ENCODE assay signal across 8 mouse cellular contexts in genomic region chr2:142334441-142335102, GRCm38 (mm10).
A peak's percentile ranks its signal among the peaks of the same experiment; 100 is the strongest.
DNase-seq lines count a peak whose midpoint lies in the region; ATAC-seq and TF ChIP-seq lines count a peak whose summit lies in the region.

No protein-coding gene starts in this region.

- peak overlapping the region; percentile 55 for H3K4me2 ChIP-seq in heart, embryonic 12.5 days
- no peak overlapping the region; the same call in 1 of the 2 replicates for H3K4me2 ChIP-seq in midbrain, postnatal 0 days (ENCODE audit: low read depth, low read length, poor library complexity, severe bottlenecking)
- H3K4me2 ChIP-seq in intestine, embryonic 15.5 days (replicated peaks): no peak overlapping the region

- no peak for ATAC-seq in heart, embryonic 12.5 days (ENCODE audit: insufficient number of reproducible peaks, low FRiP score)
- ATAC-seq in midbrain, postnatal 0 days (ENCODE audit: low FRiP score): peak; percentile 58; the same call in 1 of the 2 replicates
- ATAC-seq in intestine, embryonic 15.5 days: no peak

- DNase-seq in heart, adult 2 months: no peak
- peak; percentile 7 for DNase-seq in embryo, embryonic 11.5 days (ENCODE audit: low read depth, low spot score)
- peak; percentile 69 for DNase-seq in layer of hippocampus, adult 11-12 months (ENCODE audit: low spot score)
- peak; percentile 82 for DNase-seq in midbrain, postnatal 0 days (ENCODE audit: low spot score)
- no peak for DNase-seq in adrenal gland, postnatal 25 days
- no peak for DNase-seq in lung, adult 2 months

- H3K36me3 ChIP-seq in heart, embryonic 12.5 days: no peaks in the 10 kb centered on the region
- no peaks in the 10 kb centered on the region for H3K36me3 ChIP-seq in heart, adult 2 months (ENCODE audit: control insufficient read depth, insufficient read depth, low read length)
- H3K36me3 ChIP-seq in midbrain, postnatal 0 days (ENCODE audit: insufficient read depth, low read length): no peaks in the 10 kb centered on the region
- H3K36me3 ChIP-seq in intestine, embryonic 15.5 days: no peaks in the 10 kb centered on the region

- no peak for TF ChIP-seq CTCF in heart, adult 2 months (IDR thresholded peaks at IDR 0.05)
- no peak for TF ChIP-seq CTCF in midbrain, postnatal 0 days (IDR thresholded peaks at IDR 0.05)
- no peak for TF ChIP-seq CTCF in lung, adult 2 months (IDR thresholded peaks at IDR 0.05; ENCODE audit: insufficient read depth, low read length)

- no peak overlapping the region for H3K27ac ChIP-seq in heart, embryonic 12.5 days (ENCODE audit: poor library complexity, severe bottlenecking)
- no peak overlapping the region for H3K27ac ChIP-seq in heart, adult 2 months
- H3K27ac ChIP-seq in midbrain, postnatal 0 days (ENCODE audit: low read depth, low read length): no peak overlapping the region
- H3K27ac ChIP-seq in intestine, embryonic 15.5 days: no peak overlapping the region

- no peak overlapping the region for H3K9ac ChIP-seq in heart, embryonic 12.5 days
- H3K9ac ChIP-seq in heart, adult 2 months (ENCODE audit: low read depth, low read length): no peak overlapping the region
- no peak overlapping the region for H3K9ac ChIP-seq in midbrain, postnatal 0 days (replicated peaks; ENCODE audit: low read length, poor library complexity, severe bottlenecking)
- H3K9ac ChIP-seq in intestine, embryonic 15.5 days: no peak overlapping the region

- no peak overlapping the region for H3K4me3 ChIP-seq in heart, embryonic 12.5 days
- no peak overlapping the region for H3K4me3 ChIP-seq in heart, adult 2 months
- H3K4me3 ChIP-seq in midbrain, postnatal 0 days (ENCODE audit: low read depth, low read length): no peak overlapping the region
- H3K4me3 ChIP-seq in intestine, embryonic 15.5 days (replicated peaks): no peak overlapping the region
- no peak overlapping the region for H3K4me3 ChIP-seq in lung, adult 2 months (replicated peaks; ENCODE audit: extremely low read depth, low read depth, low read length)

- H3K9me3 ChIP-seq in heart, embryonic 12.5 days (replicated peaks): no peaks in the 10 kb centered on the region
- H3K9me3 ChIP-seq in midbrain, postnatal 0 days (ENCODE audit: low read length): no peaks in the 10 kb centered on the region
- no peaks in the 10 kb centered on the region for H3K9me3 ChIP-seq in intestine, embryonic 15.5 days

- no peaks in the 10 kb centered on the region for H3K79me2 ChIP-seq in heart, adult 2 months (replicated peaks; ENCODE audit: control insufficient read depth, insufficient read depth, low read length)

- no peak for TF ChIP-seq EP300 in heart, adult 2 months (IDR thresholded peaks at IDR 0.05; ENCODE audit: insufficient read depth, low read depth, low read length)

- no peaks in the 10 kb centered on the region for H3K27me3 ChIP-seq in heart, embryonic 12.5 days (replicated peaks)
- H3K27me3 ChIP-seq in heart, adult 2 months (ENCODE audit: control insufficient read depth, insufficient read depth, low read length): no peaks in the 10 kb centered on the region
- no peaks in the 10 kb centered on the region for H3K27me3 ChIP-seq in midbrain, postnatal 0 days (ENCODE audit: insufficient read depth, low read length)
- H3K27me3 ChIP-seq in intestine, embryonic 15.5 days (replicated peaks): no peaks in the 10 kb centered on the region

- peaks cover 6% of the 10 kb centered on the region; the same call in 1 of the 2 replicates for H3K4me1 ChIP-seq in heart, embryonic 12.5 days (replicated peaks)
- no peaks in the 10 kb centered on the region for H3K4me1 ChIP-seq in heart, adult 2 months (ENCODE audit: control insufficient read depth, insufficient read depth, low read length)
- no peaks in the 10 kb centered on the region; the same call in 1 of the 2 replicates for H3K4me1 ChIP-seq in midbrain, postnatal 0 days (ENCODE audit: insufficient read depth, low read length)
- no peaks in the 10 kb centered on the region for H3K4me1 ChIP-seq in intestine, embryonic 15.5 days (replicated peaks)
- no peaks in the 10 kb centered on the region for H3K4me1 ChIP-seq in lung, adult 2 months (ENCODE audit: control insufficient read depth, insufficient read depth, low read length)

- intact Hi-C loops in heart, adult 2 months (cut with DNase I): no loop called here

- no peak for TF ChIP-seq POLR2A in heart, adult 2 months (IDR thresholded peaks at IDR 0.05; ENCODE audit: insufficient read depth, low read depth, low read length)
- no peak for TF ChIP-seq POLR2A in lung, adult 2 months (IDR thresholded peaks at IDR 0.05; ENCODE audit: borderline replicate concordance, extremely low read depth, low read depth, low read length)

- WGBS in heart, embryonic 12.5 days: 8% methylated on average over 7 of the region's 7 CpGs
- WGBS in heart, adult 2 months: 23% methylated on average over 7 of the region's 7 CpGs
- 7% methylated on average over 7 of the region's 7 CpGs for WGBS in midbrain, postnatal 0 days
- 21% methylated on average over 7 of the region's 7 CpGs for WGBS in intestine, embryonic 15.5 days
- 26% methylated on average over 7 of the region's 7 CpGs for WGBS in lung, adult 2 months

Comparison
In these comparisons a context has a peak if more than half of its experiments do, and no peak if none do; other contexts are left out.
1. DNase-seq: peak in embryo, embryonic 11.5 days (single experiment), layer of hippocampus, adult 11-12 months (single experiment) and midbrain, postnatal 0 days (single experiment); none in heart, adult 2 months (0 of 2), adrenal gland, postnatal 25 days (single experiment) and lung, adult 2 months (single experiment).